Mouse (Mus musculus): Measurements from ENCODE around the gene Mpi. TPM values are rescaled to one million over a fixed set of nuclear protein-coding genes. Genes with fewer than 3 reads are reported as not detected.

The Mpi gene
- total RNA-seq, 2 experiments from 2014 or later = 34.7 to 36.8 TPM

DNA sequence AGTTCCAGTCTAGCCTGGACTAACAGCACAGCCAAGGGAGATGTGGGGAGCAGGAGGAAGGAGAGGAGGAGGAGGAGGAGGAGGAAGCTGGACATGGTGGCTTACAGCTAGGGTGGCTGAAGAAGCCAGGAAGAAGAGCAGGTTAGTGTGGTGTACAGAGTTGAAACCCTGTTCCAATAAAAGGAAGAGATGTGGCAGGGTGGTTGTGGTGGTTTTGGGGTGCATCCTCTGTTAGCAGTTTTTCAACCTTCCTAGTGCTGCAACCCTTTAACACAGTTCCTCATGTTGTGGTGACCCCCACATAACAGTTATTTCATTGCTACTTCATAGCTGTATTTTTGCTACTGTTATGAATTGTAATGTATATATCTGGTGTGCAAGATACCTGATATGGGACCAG is 28.1 kb downstream of the Mpi start:
- DNase-seq (ENCODE audit: low spot score in 2 of 2) = no peak

GRCm38 (mm10) chr9:57523754-57524153 is 28.8 kb downstream of the Mpi start:
- DNase-seq (ENCODE audit: low spot score in 2 of 2) = no peak

- no peak for DNase-seq (ENCODE audit: low spot score in 2 of 2)
These were observed 29.7 kb downstream of the Mpi start for GRCm38 (mm10) chr9:57522861-57523246.

DNA sequence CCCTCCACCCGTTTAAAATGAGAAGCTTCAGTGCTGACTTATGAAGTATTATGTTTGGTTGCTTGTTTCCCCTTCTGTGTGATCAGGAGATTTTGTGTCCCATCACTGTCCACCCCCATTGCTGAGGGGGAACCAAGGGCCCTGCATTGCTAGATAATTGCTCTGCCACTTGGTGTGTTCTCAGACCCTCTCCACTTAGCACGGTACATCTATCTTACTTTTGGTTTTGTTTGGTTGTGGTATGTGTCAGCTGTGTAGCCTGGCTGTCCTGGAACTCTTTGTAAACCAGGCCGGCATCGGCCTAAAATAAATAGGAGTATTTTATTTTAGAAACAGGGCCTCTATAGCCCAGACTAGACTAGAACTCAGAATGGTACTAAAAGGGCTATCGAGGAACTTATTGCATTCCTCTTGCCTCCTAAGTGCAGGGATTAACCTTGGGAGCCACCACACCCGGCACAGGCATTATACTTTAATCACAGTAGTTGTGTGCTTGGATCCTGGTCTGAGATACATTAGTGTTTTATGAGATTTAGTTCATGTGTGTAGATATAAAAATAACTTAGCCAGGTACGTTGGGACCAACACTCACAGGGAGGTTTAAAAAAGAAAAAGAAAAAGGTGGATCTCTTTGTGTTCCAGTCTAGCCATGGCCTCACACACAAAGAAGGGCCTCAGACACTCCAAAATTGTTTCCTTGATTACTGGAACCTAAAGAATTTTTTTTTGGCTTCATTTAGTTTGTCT is 30.3 kb downstream of the Mpi start:
- DNase-seq (ENCODE audit: low spot score in 2 of 2) = no peak

GRCm38 (mm10) chr9:57521056-57521911 is 31.3 kb downstream of the Mpi start, which contains the start of gene Cox5a:
Cox5a (plus strand) TSS chr9:57521274.
- DNase-seq (ENCODE audit: low spot score in 2 of 2) = peak; percentile 96 to 97

GRCm38 (mm10) chr9:57520375-57521055 is 32.0 kb downstream of the Mpi start:
- DNase-seq (ENCODE audit: low spot score in 2 of 2) = no peak

DNA sequence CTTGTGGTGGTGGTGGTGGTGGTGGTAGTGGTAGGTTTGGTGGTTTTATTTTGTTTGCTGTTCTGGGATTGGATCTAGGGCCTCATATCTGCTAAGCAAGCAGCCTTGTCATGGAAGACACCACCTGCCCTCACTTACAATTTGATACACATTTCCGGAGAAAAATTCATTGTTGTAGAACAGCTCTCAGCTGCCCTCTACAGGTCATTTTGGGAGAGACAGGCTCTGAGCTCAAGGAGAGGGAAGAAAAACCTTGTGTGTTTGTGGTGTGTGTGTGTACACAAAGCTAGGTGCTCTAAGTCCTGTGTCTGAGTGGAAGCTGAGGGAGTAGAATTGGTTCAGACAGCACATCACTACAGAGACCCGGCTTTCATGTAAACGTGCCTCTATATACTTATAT is 35.5 kb downstream of the Mpi start:
- peak; percentile 51 to 56 for DNase-seq (ENCODE audit: low spot score in 2 of 2)

- no peak for DNase-seq (ENCODE audit: low spot score in 2 of 2)
These were observed 42.0 kb downstream of the Mpi start for GRCm38 (mm10) chr9:57510577-57510976.

- peak; percentile 46 to 54 for DNase-seq (ENCODE audit: low spot score in 2 of 2)
These were observed 46.9 kb downstream of the Mpi start for GRCm38 (mm10) chr9:57505700-57506099.

DNA sequence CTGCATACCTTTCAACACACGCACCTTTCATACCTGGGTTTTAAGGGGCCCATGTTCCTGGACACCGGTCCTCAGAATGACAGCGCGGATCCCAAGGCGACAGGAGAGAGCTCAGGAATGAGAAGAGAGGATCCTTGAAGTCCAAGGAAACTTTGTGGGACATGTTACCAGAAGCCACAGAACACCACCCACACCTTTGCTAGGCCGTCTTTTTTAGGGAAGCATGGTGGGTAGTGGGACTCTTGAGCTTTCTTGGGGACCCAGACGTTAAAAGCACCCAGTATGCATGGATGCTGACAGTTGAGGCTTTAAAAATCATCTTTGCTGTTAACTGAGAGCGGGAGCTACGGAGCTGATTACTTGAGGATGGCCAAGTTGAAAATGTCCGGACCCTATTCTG is 47.7 kb downstream of the Mpi start:
- no peak for DNase-seq (ENCODE audit: low spot score in 2 of 2)

- DNase-seq (ENCODE audit: low spot score in 2 of 2) = peak; percentile 45 to 58
These were observed 48.2 kb downstream of the Mpi start for GRCm38 (mm10) chr9:57504381-57504700.

GRCm38 (mm10) chr9:57503622-57504380 is 48.8 kb downstream of the Mpi start, which contains the start of gene Rpp25:
Rpp25 (plus strand) TSS chr9:57504026.
- peak; percentile 60 to 64 for DNase-seq (ENCODE audit: low spot score in 2 of 2)

GRCm38 (mm10) chr9:57502911-57503621 is 49.5 kb downstream of the Mpi start:
- no peak for DNase-seq (ENCODE audit: low spot score in 2 of 2)

GRCm38 (mm10) chr9:57501861-57502260 is 50.7 kb downstream of the Mpi start:
- no peak for DNase-seq (ENCODE audit: low spot score in 2 of 2)

GRCm38 (mm10) chr9:57501452-57501851 is 51.1 kb downstream of the Mpi start:
- no peak for DNase-seq (ENCODE audit: low spot score in 2 of 2)

DNA sequence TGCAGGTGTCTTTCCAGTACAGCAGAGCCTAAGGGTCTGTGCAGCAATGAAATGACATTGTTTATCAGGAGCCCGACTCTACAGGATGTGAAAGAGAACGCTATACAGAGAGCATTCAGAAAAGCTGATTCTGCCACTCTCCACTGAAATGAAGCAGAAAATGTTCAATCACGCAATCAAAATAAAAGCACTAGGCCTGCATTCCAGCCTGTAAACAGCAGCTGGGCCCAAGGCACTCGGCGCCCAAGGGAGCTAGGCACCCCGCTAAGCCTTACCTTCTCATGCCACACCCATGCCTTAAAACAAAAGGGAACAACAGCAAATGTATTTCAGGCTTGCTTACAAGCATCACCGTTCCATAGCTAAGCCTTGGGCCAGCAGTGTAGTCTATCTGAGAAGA is 54.0 kb downstream of the Mpi start:
- DNase-seq (ENCODE audit: low spot score in 2 of 2) = no peak

GRCm38 (mm10) chr9:57497236-57497635 is 55.3 kb downstream of the Mpi start:
- no peak for DNase-seq (ENCODE audit: low spot score in 2 of 2)

- DNase-seq (ENCODE audit: low spot score in 2 of 2) = no peak
These were observed 57.6 kb downstream of the Mpi start for GRCm38 (mm10) chr9:57494970-57495369.

Measured in adrenal gland, adult 18-20 months (tissue).